ENCODE assay signal across 8 mouse cellular contexts in genomic region chr5:143372818-143373217, GRCm38 (mm10). TPM values are rescaled to one million over a fixed set of nuclear protein-coding genes. Genes with fewer than 3 reads are reported as not detected.
DNase-seq lines count a peak whose midpoint lies in the region; ATAC-seq lines count a peak whose summit lies in the region.

No protein-coding gene starts in this region.

- WGBS in heart, embryonic 14.5 days: under 1% methylated on average over 35 of the region's 35 CpGs
- WGBS in embryonic facial prominence, embryonic 11.5 days: under 1% methylated on average over 35 of the region's 35 CpGs
- WGBS in kidney, embryonic 14.5 days: 2% methylated on average over 35 of the region's 35 CpGs
- 1% methylated on average over 35 of the region's 35 CpGs for WGBS in midbrain, embryonic 16.5 days

- no peaks in the 10 kb centered on the region for H3K36me3 ChIP-seq in heart, embryonic 14.5 days (ENCODE audit: control insufficient read depth, insufficient read depth, low read length)
- H3K36me3 ChIP-seq in embryonic facial prominence, embryonic 11.5 days (replicated peaks; ENCODE audit: control insufficient read depth, insufficient read depth, low read depth, low read length): no peaks in the 10 kb centered on the region
- H3K36me3 ChIP-seq in kidney, embryonic 14.5 days (ENCODE audit: control insufficient read depth, insufficient read depth, low read length): no peaks in the 10 kb centered on the region
- H3K36me3 ChIP-seq in midbrain, embryonic 16.5 days (ENCODE audit: control insufficient read depth, insufficient read depth, low read length): no peaks in the 10 kb centered on the region

- H3K4me3 ChIP-seq in heart, embryonic 14.5 days (ENCODE audit: control insufficient read depth in 1 of 2, insufficient read depth in 1 of 2, low read depth in 1 of 2, low read length in 2 of 2): peak overlapping the region; percentile 37 to 38
- peak overlapping the region; percentile 30 for H3K4me3 ChIP-seq in embryonic facial prominence, embryonic 11.5 days (ENCODE audit: low read depth, low read length)
- peak overlapping the region; percentile 36 for H3K4me3 ChIP-seq in kidney, embryonic 14.5 days (ENCODE audit: low read length)
- H3K4me3 ChIP-seq in midbrain, embryonic 16.5 days (ENCODE audit: low read depth, low read length): peak overlapping the region; percentile 39

- no peak for ATAC-seq in heart, embryonic 14.5 days (ENCODE audit: insufficient number of reproducible peaks, insufficient read depth, low FRiP score, low read depth)
- no peak for ATAC-seq in embryonic facial prominence, embryonic 11.5 days (replicated peaks; ENCODE audit: insufficient number of reproducible peaks, low FRiP score, low TSS enrichment, low read depth)
- ATAC-seq in kidney, embryonic 14.5 days (ENCODE audit: low FRiP score, low TSS enrichment): peak; percentile 30; the same call in 1 of the 2 replicates
- no peak for ATAC-seq in midbrain, embryonic 16.5 days

- peaks cover 0 to 13% of the 10 kb centered on the region in 2 experiments; a peak in 3 of 4 replicates for H3K4me1 ChIP-seq in heart, embryonic 14.5 days (ENCODE audit: control insufficient read depth in 2 of 2, insufficient read depth in 2 of 2, low read length in 2 of 2)
- H3K4me1 ChIP-seq in embryonic facial prominence, embryonic 11.5 days (ENCODE audit: control insufficient read depth, insufficient read depth, low read length): peaks cover 4% of the 10 kb centered on the region; the same call in 1 of the 2 replicates
- H3K4me1 ChIP-seq in kidney, embryonic 14.5 days (ENCODE audit: control insufficient read depth, insufficient read depth, low read length): 0 out of 2 replicates have a peak, but pooled peaks cover 6% of the 10 kb centered on the region
- H3K4me1 ChIP-seq in midbrain, embryonic 16.5 days (ENCODE audit: control insufficient read depth, insufficient read depth, low read length): peaks cover 9% of the 10 kb centered on the region

- no peak overlapping the region for H3K9ac ChIP-seq in heart, embryonic 14.5 days (ENCODE audit: low read length)
- peak overlapping the region; percentile 18; the same call in 1 of the 2 replicates for H3K9ac ChIP-seq in embryonic facial prominence, embryonic 11.5 days (replicated peaks; ENCODE audit: low read length)
- H3K9ac ChIP-seq in kidney, embryonic 14.5 days (ENCODE audit: low read depth, low read length): peak overlapping the region; percentile 42
- H3K9ac ChIP-seq in midbrain, embryonic 16.5 days (ENCODE audit: low read depth, low read length): peak overlapping the region; percentile 58

- peak overlapping the region; percentile 67 for H3K4me2 ChIP-seq in heart, embryonic 14.5 days (ENCODE audit: low read length)
- peak overlapping the region; percentile 50 for H3K4me2 ChIP-seq in embryonic facial prominence, embryonic 11.5 days (ENCODE audit: low read depth, low read length)
- peak overlapping the region; percentile 58 for H3K4me2 ChIP-seq in kidney, embryonic 14.5 days (replicated peaks; ENCODE audit: low read depth, low read length)
- peak overlapping the region; percentile 69 for H3K4me2 ChIP-seq in midbrain, embryonic 16.5 days (ENCODE audit: low read length)

- no peak for DNase-seq in heart, adult 8-10 months (ENCODE audit: low spot score)
- peak; percentile 37 for DNase-seq in Muller cell, postnatal 12 days (ENCODE audit: inconsistent ontology term)
- peak; percentile 53 for DNase-seq in embryonic facial prominence, embryonic 11.5 days (ENCODE audit: low spot score)
- no peak for DNase-seq in T-cell, adult 2 months (ENCODE audit: low spot score)
- no peak for DNase-seq in thymus, postnatal 14 days

- H3K27me3 ChIP-seq in heart, embryonic 14.5 days (ENCODE audit: control insufficient read depth, insufficient read depth, low read length): peaks cover 74% of the 10 kb centered on the region
- H3K27me3 ChIP-seq in embryonic facial prominence, embryonic 11.5 days (ENCODE audit: control insufficient read depth, insufficient read depth, low read length): peaks cover 69% of the 10 kb centered on the region
- peaks cover 77% of the 10 kb centered on the region for H3K27me3 ChIP-seq in kidney, embryonic 14.5 days (ENCODE audit: control insufficient read depth, insufficient read depth, low read length)
- H3K27me3 ChIP-seq in midbrain, embryonic 16.5 days (ENCODE audit: control insufficient read depth, insufficient read depth, low read depth, low read length): peaks cover 61% of the 10 kb centered on the region

- H3K27ac ChIP-seq in heart, embryonic 14.5 days (replicated peaks in 1 of 2; ENCODE audit: control insufficient read depth in 1 of 2, insufficient read depth in 1 of 2, low read depth in 2 of 2, low read length in 2 of 2): no peak overlapping the region
- H3K27ac ChIP-seq in embryonic facial prominence, embryonic 11.5 days (replicated peaks; ENCODE audit: low read depth, low read length): no peak overlapping the region
- no peak overlapping the region for H3K27ac ChIP-seq in kidney, embryonic 14.5 days (ENCODE audit: low read depth, low read length)
- no peak overlapping the region for H3K27ac ChIP-seq in midbrain, embryonic 16.5 days (ENCODE audit: low read length)

- H3K9me3 ChIP-seq in heart, embryonic 14.5 days (ENCODE audit: control insufficient read depth, low read length): no peaks in the 10 kb centered on the region
- H3K9me3 ChIP-seq in embryonic facial prominence, embryonic 11.5 days (replicated peaks; ENCODE audit: control insufficient read depth, low read length): no peaks in the 10 kb centered on the region
- H3K9me3 ChIP-seq in kidney, embryonic 14.5 days (ENCODE audit: control insufficient read depth, low read length): peaks cover 3% of the 10 kb centered on the region; the same call in 1 of the 2 replicates
- no peaks in the 10 kb centered on the region for H3K9me3 ChIP-seq in midbrain, embryonic 16.5 days (replicated peaks; ENCODE audit: control insufficient read depth, low read length, poor library complexity, severe bottlenecking)

RNA-seq across cellular contexts. Expression of gene Grid2ip, which starts 15.7 kb away (rescaled TPM):
- 0.09 and 0.18 TPM in 2 replicates for polyA plus RNA-seq in heart, embryonic 14.5 days (2014; fragmentation: Nextera tagmentation; extraction: Ambion mirVana)
- total RNA-seq in heart, adult 8-10 months (2022): not detected
- 0.36 and 0.59 TPM in 2 replicates for polyA plus RNA-seq in embryonic facial prominence, embryonic 11.5 days (2014; fragmentation: Nextera tagmentation; extraction: Ambion mirVana)
- polyA plus RNA-seq in kidney, embryonic 14.5 days (2014; fragmentation: Nextera tagmentation; extraction: Ambion mirVana): 0.06 and 0.20 TPM in 2 replicates
- polyA plus RNA-seq in midbrain, embryonic 16.5 days (2015; fragmentation: Nextera tagmentation; extraction: Ambion mirVana): 0.80 and 0.87 TPM in 2 replicates

RNA-seq across cellular contexts. Expression of gene Kdelr2, which starts 30.8 kb away (rescaled TPM):
- 228 and 254 TPM in 2 replicates for polyA plus RNA-seq in heart, embryonic 14.5 days (2014; fragmentation: Nextera tagmentation; extraction: Ambion mirVana)
- total RNA-seq in heart, adult 8-10 months (2022): 10 to 100 TPM; 45.0 to 54.2 (median 49.3) TPM
- polyA plus RNA-seq in embryonic facial prominence, embryonic 11.5 days (2014; fragmentation: Nextera tagmentation; extraction: Ambion mirVana): 246 and 261 TPM in 2 replicates
- polyA plus RNA-seq in kidney, embryonic 14.5 days (2014; fragmentation: Nextera tagmentation; extraction: Ambion mirVana): 351 and 359 TPM in 2 replicates
- polyA plus RNA-seq in midbrain, embryonic 16.5 days (2015; fragmentation: Nextera tagmentation; extraction: Ambion mirVana): 123 and 133 TPM in 2 replicates

RNA-seq across cellular contexts. Expression of gene Zdhhc4, which starts 43.8 kb away (rescaled TPM):
- 58.7 and 60.1 TPM in 2 replicates for polyA plus RNA-seq in heart, embryonic 14.5 days (2014; fragmentation: Nextera tagmentation; extraction: Ambion mirVana)
- total RNA-seq in heart, adult 8-10 months (2022): 10 to 100 TPM; 21.0 to 32.2 (median 28.6) TPM
- polyA plus RNA-seq in embryonic facial prominence, embryonic 11.5 days (2014; fragmentation: Nextera tagmentation; extraction: Ambion mirVana): 76.3 and 77.3 TPM in 2 replicates
- polyA plus RNA-seq in kidney, embryonic 14.5 days (2014; fragmentation: Nextera tagmentation; extraction: Ambion mirVana): 63.4 and 86.2 TPM in 2 replicates
- polyA plus RNA-seq in midbrain, embryonic 16.5 days (2015; fragmentation: Nextera tagmentation; extraction: Ambion mirVana): 70.4 and 71.7 TPM in 2 replicates

RNA-seq across cellular contexts. Expression of gene E130309D02Rik, which starts 57.7 kb away (rescaled TPM):
- 17.7 and 18.4 TPM in 2 replicates for polyA plus RNA-seq in heart, embryonic 14.5 days (2014; fragmentation: Nextera tagmentation; extraction: Ambion mirVana)
- 10 to 100 TPM; 13.4 to 20.7 (median 16.7) TPM for total RNA-seq in heart, adult 8-10 months (2022)
- 35.5 and 41.1 TPM in 2 replicates for polyA plus RNA-seq in embryonic facial prominence, embryonic 11.5 days (2014; fragmentation: Nextera tagmentation; extraction: Ambion mirVana)
- polyA plus RNA-seq in kidney, embryonic 14.5 days (2014; fragmentation: Nextera tagmentation; extraction: Ambion mirVana): 34.5 and 39.9 TPM in 2 replicates
- 25.3 and 31.3 TPM in 2 replicates for polyA plus RNA-seq in midbrain, embryonic 16.5 days (2015; fragmentation: Nextera tagmentation; extraction: Ambion mirVana)

Comparison
In these comparisons a context has a peak if more than half of its experiments do, and no peak if none do; other contexts are left out.
1. DNase-seq: peak in Muller cell, postnatal 12 days (single experiment) and embryonic facial prominence, embryonic 11.5 days (single experiment); none in heart, adult 8-10 months (single experiment), T-cell, adult 2 months (single experiment) and thymus, postnatal 14 days (single experiment).
2. Peak in every context shown above with its lines, with median percentiles within 50 percentile points of each other: H3K4me2 ChIP-seq and H3K4me3 ChIP-seq.